Mouse (Mus musculus): ENCODE results near the gene Cpn1.

- TF ChIP-seq CTCF (IDR thresholded peaks at IDR 0.05; ENCODE audit: control insufficient read depth, insufficient read depth, low read length) (no peak), POLR2A (IDR thresholded peaks at IDR 0.05; ENCODE audit: borderline replicate concordance, control insufficient read depth, low read depth, low read length) (no peak)
Measured at GRCm38 (mm10) chr19:43966481-43966880, 19.9 kb downstream of the Cpn1 start.
